Mouse (Mus musculus): ENCODE results near the gene Lst1. TPM values are rescaled to one million over a fixed set of nuclear protein-coding genes. Genes with fewer than 3 reads are reported as not detected.

Gene Lst1
- polyA plus RNA-seq, 1 experiment from 2014 or later, result 16.9 TPM

- Histone ChIP-seq H3K9ac (ENCODE audit: low read depth, low read length) (no peak overlapping the region), H3K4me2 (ENCODE audit: low read depth, low read length) (no peak overlapping the region), H3K27me3 (replicated peaks; ENCODE audit: control insufficient read depth, insufficient read depth, low read length) (no peaks in the 10 kb centered on the region), H3K27ac (ENCODE audit: low read length) (no peak overlapping the region), H3K4me3 (ENCODE audit: low read length) (no peak overlapping the region), H3K36me3 (ENCODE audit: control insufficient read depth, insufficient read depth, low read length) (no peaks in the 10 kb centered on the region), H3K9me3 (ENCODE audit: control insufficient read depth, low read length) (no peaks in the 10 kb centered on the region), H3K4me1 (ENCODE audit: control insufficient read depth, insufficient read depth, low read length) (no peaks in the 10 kb centered on the region)
- no peak for ATAC-seq
- 86% methylated on average over 5 of the region's 5 CpGs for WGBS
These were observed 24.8 kb upstream of the Lst1 start for GRCm38 (mm10) chr17:35213071-35213470.

- no peak for ATAC-seq
These were observed 22.4 kb upstream of the Lst1 start for GRCm38 (mm10) chr17:35210593-35210992.

GRCm38 (mm10) chr17:35209785-35210535 lies 21.7 kb upstream of the Lst1 start:
- Histone ChIP-seq H3K4me1 (ENCODE audit: control insufficient read depth, insufficient read depth, low read length) (no peaks in the 10 kb centered on the region), H3K4me2 (ENCODE audit: low read depth, low read length) (no peak overlapping the region), H3K36me3 (ENCODE audit: control insufficient read depth, insufficient read depth, low read length) (no peaks in the 10 kb centered on the region), H3K9me3 (ENCODE audit: control insufficient read depth, low read length) (no peaks in the 10 kb centered on the region), H3K4me3 (ENCODE audit: low read length) (no peak overlapping the region), H3K9ac (ENCODE audit: low read depth, low read length) (no peak overlapping the region), H3K27ac (ENCODE audit: low read length) (no peak overlapping the region), H3K27me3 (replicated peaks; ENCODE audit: control insufficient read depth, insufficient read depth, low read length) (no peaks in the 10 kb centered on the region; the same call in 1 of the 2 replicates)
- ATAC-seq, result no peak
- WGBS, result 78% methylated on average over 12 of the region's 12 CpGs

More at GRCm38 (mm10) chr17:35210593-35210992, 22.4 kb upstream of the Lst1 start:
- Histone ChIP-seq H3K4me2 (ENCODE audit: low read depth, low read length) (no peak overlapping the region), H3K4me1 (ENCODE audit: control insufficient read depth, insufficient read depth, low read length) (no peaks in the 10 kb centered on the region), H3K36me3 (ENCODE audit: control insufficient read depth, insufficient read depth, low read length) (no peaks in the 10 kb centered on the region), H3K9ac (ENCODE audit: low read depth, low read length) (no peak overlapping the region), H3K9me3 (ENCODE audit: control insufficient read depth, low read length) (no peaks in the 10 kb centered on the region), H3K27ac (ENCODE audit: low read length) (no peak overlapping the region), H3K27me3 (replicated peaks; ENCODE audit: control insufficient read depth, insufficient read depth, low read length) (no peaks in the 10 kb centered on the region), H3K4me3 (ENCODE audit: low read length) (no peak overlapping the region)
- WGBS, result 67% methylated on average over 3 of the region's 3 CpGs

- Histone ChIP-seq H3K27me3 (replicated peaks; ENCODE audit: control insufficient read depth, insufficient read depth, low read length) (peaks cover 21% of the 10 kb centered on the region), H3K36me3 (ENCODE audit: control insufficient read depth, insufficient read depth, low read length) (no peaks in the 10 kb centered on the region), H3K4me2 (ENCODE audit: low read depth, low read length) (no peak overlapping the region), H3K27ac (ENCODE audit: low read length) (no peak overlapping the region), H3K9ac (ENCODE audit: low read depth, low read length) (no peak overlapping the region), H3K9me3 (ENCODE audit: control insufficient read depth, low read length) (no peaks in the 10 kb centered on the region), H3K4me3 (ENCODE audit: low read length) (no peak overlapping the region), H3K4me1 (ENCODE audit: control insufficient read depth, insufficient read depth, low read length) (no peaks in the 10 kb centered on the region)
- ATAC-seq, result no peak
- WGBS, result 53% methylated on average over 10 of the region's 10 CpGs
These were observed 17.1 kb upstream of the Lst1 start for GRCm38 (mm10) chr17:35205380-35205769.

- Histone ChIP-seq H3K9ac (ENCODE audit: low read depth, low read length) (0 out of 2 replicates have a peak within 1 kb of the TSS, but pooled peaks have one; percentile 37), H3K4me3 (ENCODE audit: low read length) (no peak within 1 kb of the TSS), H3K4me1 (ENCODE audit: control insufficient read depth, insufficient read depth, low read length) (no peaks in the 10 kb centered on the region), H3K27me3 (replicated peaks; ENCODE audit: control insufficient read depth, insufficient read depth, low read length) (peaks cover 22% of the 10 kb centered on the region), H3K4me2 (ENCODE audit: low read depth, low read length) (no peak within 1 kb of the TSS), H3K36me3 (ENCODE audit: control insufficient read depth, insufficient read depth, low read length) (no peaks in the 10 kb centered on the region), H3K9me3 (ENCODE audit: control insufficient read depth, low read length) (no peaks in the 10 kb centered on the region), H3K27ac (ENCODE audit: low read length) (no peak within 1 kb of the TSS)
- 39% methylated on average over 20 of the region's 20 CpGs for WGBS
- ATAC-seq, result no peak
These were observed 16.5 kb upstream of the Lst1 start, which contains the start of gene Lta for GRCm38 (mm10) chr17:35204494-35205379. Lta (minus strand) TSS chr17:35205351.

- Histone ChIP-seq H3K9me3 (ENCODE audit: control insufficient read depth, low read length) (no peaks in the 10 kb centered on the region), H3K27me3 (replicated peaks; ENCODE audit: control insufficient read depth, insufficient read depth, low read length) (peaks cover 26% of the 10 kb centered on the region), H3K4me1 (ENCODE audit: control insufficient read depth, insufficient read depth, low read length) (no peaks in the 10 kb centered on the region), H3K4me3 (ENCODE audit: low read length) (no peak overlapping the region), H3K9ac (ENCODE audit: low read depth, low read length) (no peak overlapping the region), H3K36me3 (ENCODE audit: control insufficient read depth, insufficient read depth, low read length) (no peaks in the 10 kb centered on the region), H3K27ac (ENCODE audit: low read length) (no peak overlapping the region), H3K4me2 (ENCODE audit: low read depth, low read length) (no peak overlapping the region)
- ATAC-seq, result no peak
- 72% methylated on average over 4 of the region's 4 CpGs for WGBS
These were observed 14.2 kb upstream of the Lst1 start for GRCm38 (mm10) chr17:35202442-35202841.

GRCm38 (mm10) chr17:35201787-35202186 lies 13.5 kb upstream of the Lst1 start, which contains the start of gene Tnf:
Tnf (minus strand) TSS chr17:35202007.
- Histone ChIP-seq H3K4me1 (ENCODE audit: control insufficient read depth, insufficient read depth, low read length) (no peaks in the 10 kb centered on the region), H3K36me3 (ENCODE audit: control insufficient read depth, insufficient read depth, low read length) (no peaks in the 10 kb centered on the region), H3K4me2 (ENCODE audit: low read depth, low read length) (peak within 1 kb of the TSS; percentile 20; the same call in 1 of the 2 replicates), H3K9ac (ENCODE audit: low read depth, low read length) (peak within 1 kb of the TSS; percentile 40; the same call in 1 of the 2 replicates), H3K9me3 (ENCODE audit: control insufficient read depth, low read length) (no peaks in the 10 kb centered on the region), H3K27me3 (replicated peaks; ENCODE audit: control insufficient read depth, insufficient read depth, low read length) (peaks cover 26% of the 10 kb centered on the region), H3K4me3 (ENCODE audit: low read length) (peak within 1 kb of the TSS; percentile 16; the same call in 1 of the 2 replicates), H3K27ac (ENCODE audit: low read length) (no peak within 1 kb of the TSS)
- ATAC-seq, result no peak
- WGBS, result 24% methylated on average over 13 of the region's 13 CpGs

GRCm38 (mm10) chr17:35201128-35201527 lies 12.9 kb upstream of the Lst1 start:
- H3K27ac ChIP-seq (ENCODE audit: low read length), result no peak overlapping the region
- H3K27me3 ChIP-seq (replicated peaks; ENCODE audit: control insufficient read depth, insufficient read depth, low read length), result peaks cover 29% of the 10 kb centered on the region
- H3K4me1 ChIP-seq (ENCODE audit: control insufficient read depth, insufficient read depth, low read length), result peaks cover 2% of the 10 kb centered on the region
- 68% methylated on average over 11 of the region's 11 CpGs for WGBS
- no peak for ATAC-seq
- no peaks in the 10 kb centered on the region for H3K9me3 ChIP-seq (ENCODE audit: control insufficient read depth, low read length)
- H3K9ac ChIP-seq (ENCODE audit: low read depth, low read length), result no peak overlapping the region
- H3K4me3 ChIP-seq (ENCODE audit: low read length), result no peak overlapping the region
- no peak overlapping the region for H3K4me2 ChIP-seq (ENCODE audit: low read depth, low read length)
- H3K36me3 ChIP-seq (ENCODE audit: control insufficient read depth, insufficient read depth, low read length), result no peaks in the 10 kb centered on the region

- ATAC-seq, result no peak
- Histone ChIP-seq H3K9ac (ENCODE audit: low read depth, low read length) (no peak overlapping the region), H3K36me3 (ENCODE audit: control insufficient read depth, insufficient read depth, low read length) (no peaks in the 10 kb centered on the region), H3K27ac (ENCODE audit: low read length) (no peak overlapping the region), H3K9me3 (ENCODE audit: control insufficient read depth, low read length) (no peaks in the 10 kb centered on the region), H3K4me2 (ENCODE audit: low read depth, low read length) (no peak overlapping the region), H3K27me3 (replicated peaks; ENCODE audit: control insufficient read depth, insufficient read depth, low read length) (peaks cover 31% of the 10 kb centered on the region), H3K4me1 (ENCODE audit: control insufficient read depth, insufficient read depth, low read length) (peaks cover 8% of the 10 kb centered on the region), H3K4me3 (ENCODE audit: low read length) (no peak overlapping the region)
- WGBS, result 78% methylated on average over 11 of the region's 11 CpGs
These were observed 12.2 kb upstream of the Lst1 start for GRCm38 (mm10) chr17:35200398-35200797.
